Mouse (Mus musculus): ENCODE measurements at regions not wholly inside any gene's neighbourhood (a gene's known extent, or its start where the extent isn't known, plus 50 kb on each side); places are given as distances from the start of the nearest gene placed in this dataset.

DNA sequence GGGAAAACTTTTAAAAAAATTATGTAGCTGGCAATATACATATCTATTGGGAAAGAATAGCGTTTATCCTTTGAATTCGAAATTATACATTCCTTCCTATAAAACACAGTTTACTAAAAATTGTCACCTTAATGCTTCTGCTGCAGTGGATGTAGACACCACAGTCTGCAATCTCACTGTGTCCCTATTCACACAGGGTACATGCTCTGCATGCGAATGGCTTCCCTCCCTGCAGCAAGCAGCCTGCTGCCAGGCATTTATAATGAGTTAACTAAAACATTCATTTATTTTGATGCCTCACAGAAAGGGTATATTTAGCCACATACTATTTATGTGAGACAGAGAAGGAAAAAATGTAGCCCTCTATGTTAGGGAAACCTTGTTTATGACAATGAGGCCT, 423.7 kb upstream of the Dppa4 start:
- no peak for TF ChIP-seq CTCF (IDR thresholded peaks at IDR 0.05; ENCODE audit: low read depth)
- TF ChIP-seq EP300 (optimal IDR thresholded peaks at IDR 0.05): no peak
